Mouse (Mus musculus): ENCODE results near the gene Neu4.
"Not testable (repeated sequence)": the region's sequence is repeated elsewhere in the genome, so short reads cannot be mapped to it uniquely, and the experiment has no call there.

The Neu4 gene

DNA sequence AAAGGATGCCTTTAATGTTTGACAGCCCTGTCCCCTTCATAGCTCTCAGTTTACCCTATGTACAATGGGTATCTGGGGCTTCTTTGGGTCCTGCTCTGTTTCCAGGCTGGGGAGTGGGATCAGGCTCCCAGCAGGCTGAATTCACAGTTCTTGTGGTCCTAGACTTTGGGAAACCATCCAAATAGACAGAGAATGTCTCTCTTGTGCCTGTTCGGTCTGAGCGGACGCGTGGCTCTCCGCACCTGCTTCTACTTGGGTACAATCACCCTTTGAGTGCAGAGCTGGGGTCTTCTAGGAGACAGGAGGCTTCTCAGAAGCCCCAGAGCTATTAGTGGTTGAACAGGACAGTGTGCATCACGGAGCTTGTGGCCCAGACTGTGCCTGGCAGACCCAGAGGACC is at the start of gene Neu4:
TSS of gene Neu4 (plus strand) at position 301 of the 400 bp plus-strand sequence.
- no peak for DNase-seq (ENCODE audit: low read depth, low spot score)

DNA sequence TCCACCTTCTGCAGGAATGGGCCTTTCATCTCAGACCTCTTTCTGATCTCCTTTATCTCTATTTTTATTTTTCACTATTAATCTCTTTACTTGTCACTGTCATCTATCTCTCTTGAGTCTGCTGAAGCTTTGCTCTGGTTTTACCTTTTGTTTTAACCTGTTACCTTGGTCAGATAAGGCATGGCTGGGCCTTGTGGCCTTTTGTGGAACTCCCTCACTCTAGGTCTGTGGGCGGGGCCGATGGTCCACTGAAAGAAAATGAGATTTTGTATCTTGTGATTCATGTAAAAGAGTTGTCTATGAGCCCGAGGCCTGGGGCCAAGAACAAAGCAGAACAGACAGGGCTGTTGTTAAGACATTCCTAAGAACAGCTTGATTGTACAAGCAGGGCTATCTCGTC is 49.5 kb upstream of the Neu4 start:
- DNase-seq (ENCODE audit: low read depth, low spot score), result not testable (repeated sequence)

DNA sequence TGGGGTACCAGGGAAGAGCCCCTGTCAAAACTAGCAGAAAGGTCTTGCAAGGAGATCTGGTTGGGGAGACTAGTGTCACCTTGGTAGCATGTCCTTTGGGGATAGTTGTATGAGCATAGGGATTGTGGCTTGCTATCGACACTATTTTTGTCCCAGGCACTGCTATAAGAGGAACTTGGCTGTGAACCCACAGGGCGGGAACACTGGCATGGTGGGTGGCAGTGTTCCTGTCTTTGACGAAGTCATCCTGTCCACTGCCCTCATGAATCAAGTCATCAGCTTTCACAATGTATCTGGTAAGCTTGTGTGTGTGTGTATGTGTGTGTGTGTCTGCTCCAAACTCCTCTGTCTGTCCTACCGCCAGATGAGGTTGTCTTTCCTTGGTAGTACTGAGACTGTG is 44.5 kb upstream of the Neu4 start:
- DNase-seq (ENCODE audit: low read depth, low spot score), result not testable (repeated sequence)

DNA sequence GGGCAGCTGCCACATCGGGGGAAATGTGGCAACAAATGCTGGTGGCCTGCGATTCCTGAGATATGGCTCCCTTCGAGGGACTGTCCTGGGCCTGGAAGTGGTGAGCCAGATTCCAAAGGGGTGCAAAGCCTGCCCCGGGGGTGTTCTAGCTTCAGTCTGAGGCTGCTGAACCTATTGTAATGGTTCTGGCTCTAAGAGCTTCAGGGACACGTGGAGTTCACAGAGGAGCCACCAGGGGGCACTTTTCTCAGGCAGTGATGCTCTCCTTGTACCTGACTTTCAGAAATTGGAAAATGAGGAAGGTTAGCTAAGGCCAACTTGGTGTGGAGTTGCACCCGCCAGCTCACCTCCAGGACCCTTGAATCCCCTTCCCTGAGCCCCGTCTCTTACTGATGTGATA is 42.0 kb upstream of the Neu4 start:
- DNase-seq (ENCODE audit: low read depth, low spot score), result not testable (repeated sequence)

DNA sequence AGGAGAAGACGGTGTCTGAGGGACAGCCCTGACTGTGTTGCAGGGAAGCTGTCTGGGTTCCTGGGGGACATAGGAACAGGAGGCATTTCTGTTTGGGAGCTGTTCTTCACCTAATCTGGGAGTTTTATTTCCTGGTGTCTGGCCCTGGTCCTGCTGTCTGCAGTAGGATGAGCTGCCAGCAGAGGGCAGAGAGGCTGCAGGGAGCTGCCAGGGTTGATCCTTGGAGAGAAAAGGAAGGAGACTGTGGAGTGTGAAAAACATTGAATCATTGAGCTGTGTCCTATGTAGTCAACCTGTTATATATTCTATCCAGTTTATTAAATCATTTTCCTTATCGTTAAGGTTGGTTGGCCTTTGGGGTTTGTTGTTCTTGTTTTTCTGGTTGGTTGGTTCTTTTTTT is 39.3 kb upstream of the Neu4 start:
- DNase-seq (ENCODE audit: low read depth, low spot score), result not testable (repeated sequence)

DNA sequence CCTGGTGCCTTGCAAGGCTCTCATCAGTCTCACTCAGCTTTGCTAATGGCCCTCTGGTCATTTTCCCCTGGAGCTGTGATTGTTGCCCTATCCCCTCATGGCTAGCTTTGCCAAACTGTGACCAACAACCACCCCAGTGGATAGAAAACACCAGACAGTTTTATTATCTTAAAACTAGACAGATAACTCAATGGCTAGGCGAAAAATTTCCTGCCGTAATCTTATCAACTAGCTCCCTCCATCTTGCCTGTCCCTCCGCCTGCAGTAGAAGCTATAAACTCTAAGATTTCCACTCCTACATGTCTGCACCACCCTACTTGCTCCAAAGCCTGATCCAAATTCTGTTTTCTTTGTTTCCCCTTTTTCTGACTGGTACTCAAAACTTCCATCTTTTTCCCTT is 34.1 kb upstream of the Neu4 start:
- no peak for DNase-seq (ENCODE audit: low read depth, low spot score)

DNA sequence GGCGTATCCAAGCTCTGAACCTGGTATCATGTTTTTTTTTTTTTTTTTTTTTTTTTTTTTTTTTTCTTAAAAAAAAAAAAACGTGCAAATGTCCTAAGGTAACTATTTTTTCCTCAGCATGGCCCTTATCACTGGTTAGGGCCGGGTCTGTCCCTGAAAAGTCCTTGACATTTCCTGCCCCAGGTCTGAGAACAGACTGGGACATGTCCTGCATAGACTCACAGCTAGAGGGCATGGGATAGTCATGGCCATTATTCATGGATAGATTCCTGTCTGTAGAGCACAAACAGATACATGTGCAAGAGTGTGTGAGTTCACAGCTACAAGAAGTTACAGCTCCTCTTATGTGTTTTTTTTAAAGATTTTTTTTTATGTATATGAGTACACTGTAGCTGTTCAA is 31.5 kb upstream of the Neu4 start:
- no peak for DNase-seq (ENCODE audit: low read depth, low spot score)

DNA sequence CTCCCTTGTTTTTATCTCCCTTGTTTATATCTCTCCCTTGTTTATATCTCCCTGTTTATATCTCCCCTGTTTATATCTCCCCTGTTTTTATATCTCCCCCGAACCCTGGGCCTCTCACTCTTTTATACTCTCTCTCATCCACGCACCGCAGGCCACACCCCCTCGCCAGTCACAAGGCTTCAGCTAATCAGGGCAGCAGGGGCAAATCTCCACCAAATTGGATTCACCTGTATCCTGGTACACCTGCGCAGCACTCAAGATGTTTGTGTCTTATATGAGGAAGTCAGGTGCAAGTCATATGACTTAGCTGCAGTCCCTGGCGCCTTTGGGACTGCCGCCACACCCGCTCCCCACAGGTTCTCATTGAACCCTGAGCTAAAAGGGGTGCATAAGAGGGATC is 30.0 kb upstream of the Neu4 start, which contains the start of gene Gal3st2c:
TSS of gene Gal3st2c (plus strand) at position 301 of the 400 bp plus-strand sequence.
- DNase-seq (ENCODE audit: low read depth, low spot score), result not testable (repeated sequence)

DNA sequence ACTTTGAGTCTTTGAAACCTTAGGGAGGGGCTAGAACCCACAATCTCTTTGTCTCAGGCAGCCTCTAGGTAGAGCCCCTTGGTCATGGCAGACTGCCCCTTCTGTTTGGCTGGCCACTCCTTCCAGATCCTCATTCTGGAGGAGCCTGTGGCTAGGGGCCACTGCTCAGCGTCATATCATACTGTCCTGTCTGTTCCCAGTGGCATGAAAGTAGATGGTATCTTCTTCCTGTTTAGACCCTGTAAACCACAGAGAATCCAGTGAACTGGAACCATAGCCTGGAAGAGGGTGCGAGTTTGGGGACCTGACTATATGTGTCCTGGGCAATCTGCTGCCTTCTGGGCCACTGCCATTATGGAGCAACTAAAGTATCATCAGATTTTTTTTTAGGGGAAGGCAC is 29.2 kb upstream of the Neu4 start:
- not testable (repeated sequence) for DNase-seq (ENCODE audit: low read depth, low spot score)

DNA sequence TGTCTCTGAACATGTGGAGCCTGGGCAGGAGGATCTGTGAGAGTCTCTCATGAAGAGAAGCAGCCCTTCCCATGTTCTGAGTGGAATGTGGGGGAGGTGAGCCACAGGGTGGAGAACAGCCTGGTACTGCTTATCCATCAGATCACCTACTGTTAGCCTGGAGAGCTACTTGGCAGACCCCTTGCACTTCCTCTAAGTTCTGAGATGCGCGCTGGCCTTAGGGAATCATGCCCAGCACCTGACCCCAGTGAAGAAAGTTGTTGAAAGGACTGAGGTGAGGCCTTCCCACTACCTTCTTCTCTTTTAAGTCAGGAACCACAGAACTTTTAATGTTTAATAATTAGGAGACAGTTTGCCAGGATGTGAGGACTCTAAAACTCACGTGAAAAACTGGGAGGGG is 28.8 kb upstream of the Neu4 start:
- DNase-seq (ENCODE audit: low read depth, low spot score), result not testable (repeated sequence)

DNA sequence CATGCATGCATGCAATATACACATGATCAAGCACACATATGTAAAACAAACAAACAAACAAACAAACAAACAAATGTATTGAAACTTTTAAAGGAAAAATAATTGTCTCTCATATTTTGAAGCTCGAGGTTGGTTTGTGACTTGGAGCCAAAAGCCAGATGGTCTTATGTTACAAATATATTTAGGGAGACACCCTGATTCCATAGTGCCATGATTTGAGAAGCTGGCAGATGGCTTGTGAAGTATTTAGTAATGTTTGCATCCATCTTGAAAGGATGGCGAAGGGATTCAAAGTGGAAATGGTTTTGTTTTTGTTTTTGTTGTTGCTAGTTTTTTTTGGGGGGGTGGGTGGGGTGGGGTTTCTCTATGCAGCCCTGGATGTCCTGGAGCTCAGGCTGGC is 19.2 kb upstream of the Neu4 start:
- DNase-seq (ENCODE audit: low read depth, low spot score), result no peak

DNA sequence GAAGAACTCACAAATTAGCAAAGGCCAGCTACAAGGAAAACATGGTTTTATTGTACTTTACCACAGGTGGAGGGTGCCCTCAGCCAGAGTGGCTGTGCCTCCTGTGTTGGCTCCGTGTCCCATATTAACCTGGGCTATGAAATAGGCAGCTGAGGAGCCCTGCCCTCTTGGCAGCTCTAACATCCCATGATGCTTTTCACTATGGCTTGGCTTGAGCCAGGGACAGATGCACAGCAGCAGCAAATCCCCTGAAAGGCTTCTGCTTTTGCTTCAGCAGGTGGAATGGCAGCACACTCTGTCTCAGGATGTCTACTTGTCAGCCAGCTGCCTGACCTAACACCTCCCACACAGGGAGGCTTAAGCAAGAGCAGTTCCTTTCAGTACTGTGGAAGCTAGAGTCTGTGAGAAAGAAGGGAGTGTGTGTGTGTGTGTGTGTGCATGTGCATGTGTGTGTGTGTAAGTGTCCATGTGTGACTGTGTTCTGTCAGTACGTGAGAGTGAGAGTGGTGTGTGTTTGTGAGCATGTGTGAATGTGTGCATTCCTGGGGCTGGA is 14.2 kb upstream of the Neu4 start:
- not testable (repeated sequence) for DNase-seq (ENCODE audit: low read depth, low spot score)

DNA sequence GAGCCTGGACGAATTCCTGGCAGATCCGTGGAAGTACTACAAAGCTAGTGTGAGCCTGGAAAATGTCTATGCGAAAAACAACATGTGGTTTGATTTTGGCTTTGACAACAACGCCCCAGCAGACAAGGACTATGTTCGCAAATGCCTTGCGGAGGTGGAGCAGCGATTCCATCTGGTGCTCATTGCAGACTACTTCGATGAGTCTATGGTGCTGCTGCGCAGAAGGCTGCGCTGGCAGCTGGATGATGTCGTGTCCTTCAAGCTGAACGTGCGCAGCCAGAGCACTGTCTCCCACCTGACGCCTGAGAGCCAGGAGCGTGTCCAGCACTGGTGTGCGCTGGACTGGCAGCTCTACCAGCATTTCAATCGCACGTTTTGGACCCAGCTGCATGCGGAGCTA is 11.4 kb upstream of the Neu4 start:
- not testable (repeated sequence) for DNase-seq (ENCODE audit: low read depth, low spot score)

DNA sequence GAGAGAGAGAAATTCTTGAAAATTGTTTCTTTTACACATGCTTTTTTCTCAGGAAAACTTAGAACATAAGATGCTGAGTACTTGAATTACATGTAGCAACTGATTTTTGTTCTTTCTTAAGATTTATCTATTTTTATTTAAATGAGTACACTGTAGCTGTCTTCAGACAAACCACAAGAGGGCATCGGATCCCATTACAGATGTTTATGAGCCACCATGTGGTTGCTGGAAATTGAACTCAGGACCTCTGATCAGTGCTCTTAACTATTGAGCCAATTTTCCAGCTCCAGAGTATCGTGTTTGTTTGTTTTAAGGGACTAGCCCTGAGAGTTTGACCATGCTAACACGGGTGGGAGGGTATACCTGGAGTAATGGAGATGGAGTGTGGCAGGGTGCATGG is 8.6 kb upstream of the Neu4 start:
- DNase-seq (ENCODE audit: low read depth, low spot score), result peak; percentile 14

DNA sequence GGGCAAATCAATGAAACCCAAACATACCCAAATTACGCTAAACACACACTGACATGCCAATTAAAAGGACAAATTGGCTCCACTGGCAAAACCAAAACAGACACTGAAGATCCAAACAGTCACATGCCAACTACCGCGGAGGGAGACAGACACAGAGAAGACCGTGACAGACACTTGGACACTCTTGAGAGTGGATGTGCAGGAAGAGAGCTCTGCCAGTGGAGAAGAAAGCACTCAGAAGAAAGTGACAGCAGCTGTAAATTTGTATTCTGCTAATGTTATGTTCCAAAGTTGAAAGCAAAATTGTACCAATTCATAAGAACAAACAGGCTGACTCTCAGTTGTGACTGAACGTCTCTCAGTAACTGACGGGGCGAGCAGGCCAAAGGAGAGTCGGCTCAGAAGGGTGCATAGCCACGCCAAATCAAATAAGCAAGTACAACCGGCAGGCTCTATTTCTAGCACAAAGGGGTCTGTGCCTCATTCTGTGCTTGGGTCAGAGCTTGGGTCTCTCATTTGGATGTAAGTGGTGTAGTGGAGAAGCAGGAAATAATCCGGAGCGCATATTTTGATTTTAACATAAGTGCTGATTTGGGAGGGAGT is 7.4 kb downstream of the Neu4 start:
- DNase-seq (ENCODE audit: low read depth, low spot score), result no peak

DNA sequence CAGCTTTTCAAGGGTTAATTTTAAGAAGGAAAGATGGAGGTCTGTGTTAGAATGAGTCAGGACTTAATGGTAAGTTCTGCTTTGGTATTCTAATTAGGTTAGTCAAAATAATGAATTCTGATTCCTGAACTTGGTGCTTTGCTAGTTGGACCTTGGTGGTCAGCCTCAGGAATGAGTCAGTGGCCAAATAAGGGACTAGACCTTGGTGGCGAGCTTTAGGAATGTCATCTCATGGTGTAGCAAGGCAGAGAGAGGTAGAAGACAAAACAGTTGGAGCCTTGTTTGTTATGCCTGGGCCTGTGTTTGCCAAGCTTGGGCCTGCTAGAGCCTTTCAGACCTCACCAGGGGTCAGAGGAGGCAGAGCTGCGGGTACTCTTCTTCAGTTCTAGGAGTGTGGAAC is 8.5 kb downstream of the Neu4 start:
- no peak for DNase-seq (ENCODE audit: low read depth, low spot score)

DNA sequence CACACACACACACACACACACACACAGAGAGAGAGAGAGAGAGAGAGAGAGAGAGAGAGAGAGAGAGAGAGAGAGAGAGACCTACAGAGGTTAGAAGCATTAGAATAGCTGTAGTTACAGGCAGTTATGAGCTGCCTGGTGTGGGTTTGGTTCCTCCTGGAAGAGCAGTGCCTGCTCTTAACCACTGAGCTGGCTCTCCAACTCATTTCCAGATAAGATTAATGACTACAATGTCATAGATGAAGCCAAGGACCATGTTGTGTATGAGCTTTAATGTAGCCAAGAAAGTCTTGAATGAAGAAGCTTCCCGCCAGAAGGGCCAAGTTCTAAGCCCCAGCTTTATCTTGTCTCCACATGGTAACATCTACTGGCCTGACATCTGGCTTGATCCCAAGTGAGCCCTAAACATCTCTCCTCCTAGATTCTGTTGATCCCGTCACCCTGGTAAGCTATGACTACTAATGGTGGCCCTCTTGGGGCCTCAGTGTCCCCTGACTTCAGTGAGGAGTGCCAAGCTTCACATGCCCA is 12.9 kb downstream of the Neu4 start:
- DNase-seq (ENCODE audit: low read depth, low spot score), result no peak

DNA sequence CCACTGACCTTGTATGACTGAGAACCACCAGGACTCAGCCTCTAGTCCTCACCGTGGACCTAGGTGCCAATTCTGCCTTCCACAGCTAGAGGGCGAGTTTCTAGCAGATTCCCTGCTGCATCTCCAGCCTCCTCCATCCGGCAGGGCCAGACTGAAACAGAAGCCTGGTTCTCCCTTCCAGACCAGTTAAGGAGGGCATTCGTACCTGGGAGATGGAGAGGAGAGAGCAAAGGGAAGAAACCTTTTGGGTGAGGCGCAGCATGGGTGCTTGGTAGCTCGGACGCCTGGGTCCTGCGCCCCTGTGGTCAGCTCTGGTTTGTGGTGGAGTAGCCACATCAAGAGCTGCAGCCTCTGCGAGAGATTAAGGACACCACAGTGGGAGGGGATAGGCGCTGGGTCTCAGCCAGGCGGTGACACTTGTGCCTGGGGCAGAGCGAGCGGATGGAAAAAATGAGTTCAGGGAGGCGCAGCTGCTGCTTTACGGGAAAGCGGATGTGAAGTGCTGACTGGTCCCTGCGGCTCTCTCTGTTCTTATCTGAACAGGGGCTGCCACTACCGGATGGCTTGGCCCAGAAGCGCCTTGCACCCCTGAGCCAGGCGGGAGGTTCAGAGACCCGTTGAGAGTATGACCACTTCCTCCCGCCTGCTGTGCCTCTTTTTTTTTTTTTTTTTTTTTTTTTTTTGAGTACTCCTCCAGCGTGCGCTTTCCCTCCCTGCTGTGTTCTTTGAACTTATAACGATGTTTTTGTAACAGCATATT is 14.9 kb downstream of the Neu4 start:
- peak; percentile 34 for DNase-seq (ENCODE audit: low read depth, low spot score)

DNA sequence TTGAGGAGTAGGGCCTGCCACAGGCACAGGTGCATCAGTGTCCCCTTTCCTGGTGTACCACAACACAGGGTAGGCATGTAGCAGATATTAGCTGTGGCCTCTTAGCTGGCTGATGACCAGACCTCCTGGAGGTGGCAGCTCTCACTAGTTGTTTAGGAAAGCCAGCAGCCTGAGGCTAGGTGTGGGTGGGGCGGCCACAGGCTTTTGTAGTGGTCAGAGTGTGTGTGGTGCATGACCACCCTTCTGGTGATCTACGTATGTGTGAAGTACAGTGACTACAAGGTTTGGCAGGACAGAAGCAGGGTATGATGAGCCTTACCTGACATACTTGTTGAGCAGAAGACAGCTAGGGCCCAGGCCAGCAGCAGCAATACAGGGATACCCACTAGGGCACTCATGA is 20.1 kb downstream of the Neu4 start:
- DNase-seq (ENCODE audit: low read depth, low spot score), result no peak

DNA sequence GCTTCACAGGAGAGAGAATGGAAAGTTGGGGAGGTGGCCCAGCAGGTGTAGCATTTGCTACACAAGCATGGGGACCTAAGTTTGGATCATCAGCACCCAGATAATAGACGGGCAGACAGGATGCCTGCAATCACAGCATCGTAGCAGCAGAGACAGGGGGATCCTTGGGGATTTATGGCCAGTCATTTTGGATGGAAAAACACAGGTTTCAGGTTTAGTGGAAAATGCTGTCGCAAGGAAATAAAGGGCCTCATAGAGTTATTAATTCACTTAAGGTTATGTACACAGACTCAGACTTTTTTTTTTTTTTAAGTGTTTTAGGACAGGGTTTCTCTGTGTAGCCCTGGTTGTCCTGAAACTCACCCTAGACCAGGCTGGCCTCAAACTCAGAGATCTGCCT is 25.3 kb downstream of the Neu4 start:
- DNase-seq (ENCODE audit: low read depth, low spot score), result no peak

DNA sequence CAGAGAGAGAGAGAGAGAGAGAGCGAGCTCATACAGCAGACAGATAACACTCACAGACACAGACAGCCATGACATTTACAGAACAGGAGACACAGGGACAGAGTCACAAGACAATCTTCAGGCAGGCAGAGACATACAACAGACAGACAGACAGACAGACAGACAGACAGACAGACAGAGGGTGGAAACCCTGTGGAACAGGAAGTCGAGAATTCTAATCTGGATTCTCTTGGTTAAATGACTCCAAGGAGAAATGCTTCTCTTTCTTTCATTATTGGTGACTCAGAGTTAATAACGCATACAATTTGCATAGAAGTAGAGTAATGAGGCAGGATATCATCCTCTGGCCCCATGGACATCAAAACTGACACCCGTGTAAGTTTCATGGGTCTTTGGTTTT is 26.3 kb downstream of the Neu4 start:
- no peak for DNase-seq (ENCODE audit: low read depth, low spot score)

DNA sequence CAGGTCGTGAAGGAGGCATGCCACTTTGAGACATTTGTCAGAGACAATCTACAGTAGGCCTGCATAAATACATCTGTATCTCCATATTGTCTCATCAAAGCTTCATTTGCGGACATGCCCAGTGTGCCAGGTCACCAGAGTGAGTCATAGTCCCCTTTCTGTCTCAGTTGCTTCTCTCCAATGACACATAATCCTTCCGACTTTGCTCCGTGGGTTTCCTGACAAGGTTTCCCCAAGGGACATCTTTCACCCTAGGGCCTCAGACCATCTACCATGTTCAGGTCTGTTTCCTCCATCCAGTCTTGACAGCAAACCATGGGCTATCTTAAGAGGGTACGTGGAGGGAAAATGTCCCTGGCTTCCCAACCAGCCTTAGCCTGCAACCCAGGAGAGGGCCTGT is 30.9 kb downstream of the Neu4 start:
- no peak for DNase-seq (ENCODE audit: low read depth, low spot score)

DNA sequence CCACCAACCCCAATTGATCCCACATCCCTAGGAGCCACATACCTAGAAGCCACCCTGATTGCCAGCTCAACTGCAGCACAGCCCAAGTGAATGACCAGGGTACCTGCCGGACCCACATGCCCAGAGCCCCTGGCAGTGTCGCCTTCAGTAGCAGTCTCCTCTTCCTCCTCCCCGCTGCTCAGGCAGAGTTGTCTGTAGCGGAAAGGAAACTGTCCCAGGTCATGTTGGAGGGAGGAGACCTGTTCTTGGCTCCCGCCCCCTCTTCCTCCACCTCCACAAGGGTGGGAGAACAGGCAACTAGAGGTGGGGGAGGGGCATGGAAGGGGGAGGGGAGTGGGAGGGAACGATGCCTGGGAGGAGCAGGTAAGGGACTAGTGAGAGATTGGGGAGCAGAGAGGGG is 32.1 kb downstream of the Neu4 start, which contains the start of gene Pdcd1:
TSS of gene Pdcd1 (minus strand) at position 181 of the 400 bp plus-strand sequence.
- DNase-seq (ENCODE audit: low read depth, low spot score), result no peak

Data from A20 (cell line).